8 mouse cellular contexts compared by ENCODE assay signal in genomic region chr1:24099541-24099925, GRCm38 (mm10). TPM values are rescaled to one million over a fixed set of nuclear protein-coding genes. Genes with fewer than 3 reads are reported as not detected.
DNase-seq lines count a peak whose midpoint lies in the region; ATAC-seq and TF ChIP-seq lines count a peak whose summit lies in the region.

No protein-coding gene starts in this region.

- no peaks in the 10 kb centered on the region for H3K36me3 ChIP-seq in kidney, adult 2 months (ENCODE audit: control insufficient read depth, insufficient read depth, low read length)

- WGBS in kidney, adult 2 months, result 1% methylated on average over 44 of the region's 44 CpGs

- ATAC-seq in granulocyte monocyte progenitor cell, adult 5-6 weeks (replicated peaks; ENCODE audit: poor library complexity, severe bottlenecking), result peak; percentile 12
- peak; percentile 6; the same call in 1 of the 2 replicates for ATAC-seq in megakaryocyte progenitor cell, adult 5-6 weeks (replicated peaks; ENCODE audit: poor library complexity)

- peak overlapping the region; percentile 99 for H3K4me3 ChIP-seq in kidney, adult 2 months (ENCODE audit: insufficient read depth, low read depth, low read length)

- peak overlapping the region; percentile 57; the same call in 1 of the 2 replicates for H3K27ac ChIP-seq in kidney, adult 2 months (ENCODE audit: insufficient read depth, low read depth, low read length)

- TF ChIP-seq CTCF in kidney, adult 2 months (conservative IDR thresholded peaks at IDR 0.05; ENCODE audit: insufficient read depth, insufficient read length, low read depth, low read length), result no peak

- no peaks in the 10 kb centered on the region for H3K27me3 ChIP-seq in kidney, adult 2 months (replicated peaks; ENCODE audit: control insufficient read depth, insufficient read depth, low read length)

- TF ChIP-seq POLR2A in kidney, adult 2 months (IDR thresholded peaks at IDR 0.05; ENCODE audit: low read depth, low read length), result no peak

- H3K4me1 ChIP-seq in kidney, adult 2 months (ENCODE audit: control insufficient read depth, insufficient read depth, low read length), result peaks cover 8% of the 10 kb centered on the region; the same call in 1 of the 2 replicates

- no peak for DNase-seq in kidney, adult 2 months
- no peak for DNase-seq in kidney, postnatal 25 days
- DNase-seq in R1 (ENCODE audit: low read depth, low spot score), result peak; percentile 25
- DNase-seq in adrenal gland, postnatal 14 days, result no peak
- no peak for DNase-seq in urinary bladder, postnatal 36 days (ENCODE audit: low spot score in 2 of 2)
- DNase-seq in retina, embryonic 14.5 days (ENCODE audit: low spot score), result no peak

RNA-seq across cellular contexts. Expression of gene Fam135a, which starts 0.6 kb away (rescaled TPM):
- polyA plus RNA-seq in kidney, adult 2 months (2012; rRNA removed), result 6.4 and 7.0 TPM in 2 replicates
- 2.1 and 6.0 TPM in 2 replicates for total RNA-seq in granulocyte monocyte progenitor cell, adult 5-6 weeks (2014; fragmentation: Nextera tagmentation)
- 1.8 TPM in 2 replicates for total RNA-seq in granulocyte monocyte progenitor cell, adult 5-6 weeks (2017)
- total RNA-seq in megakaryocyte progenitor cell, adult 5-6 weeks (2015), result 1.6 and 4.3 TPM in 2 replicates
- 1.6 and 2.7 TPM in 2 replicates for total RNA-seq in megakaryocyte progenitor cell, adult 5-6 weeks (2017)
- 18.8 and 22.0 TPM in 2 replicates for total RNA-seq in adrenal gland, postnatal 14 days (2021)
